Mouse (Mus musculus) kidney, postnatal 0 days (tissue): ENCODE measurements around the gene Iqgap1. TPM values are rescaled to one million over a fixed set of nuclear protein-coding genes. Genes with fewer than 3 reads are reported as not detected.

ENCODE experiments used
- ATAC-seq: fragments of 200-750 bp; cut with Nextera tagmentation; replicated peaks from 2 replicates; pipeline ENCODE4 v1.8.0; 2017; ENCODE audit warnings: low read depth, moderate number of reproducible peaks, moderate TSS enrichment, moderate library complexity; ENCODE audit not compliant: low FRiP score
- DNase-seq: peaks from one replicate; pipeline ENCODE4 v3.0.0-alpha.2; 2016; ENCODE audit warnings: low spot score
- H3K27ac ChIP-seq: fragments of 300-500 bp; sonication (generic); 2 replicates; pipeline ENCODE4 v1.5.1; 2014; ENCODE audit warnings: mild to moderate bottlenecking
- H3K27me3 ChIP-seq: fragments of 300-500 bp; sonication (generic); 2 replicates; pipeline ENCODE4 v1.6.1; 2014; ENCODE audit warnings: low read length, mixed read lengths; ENCODE audit not compliant: insufficient read depth
- H3K36me3 ChIP-seq: fragments of 300-500 bp; sonication (generic); 2 replicates; pipeline ENCODE4 v1.6.1; 2014; ENCODE audit warnings: low read length, mixed read lengths; ENCODE audit not compliant: insufficient read depth
- H3K4me1 ChIP-seq: fragments of 300-500 bp; sonication (generic); replicated peaks from 2 replicates; pipeline ENCODE4 v1.6.1; 2014; ENCODE audit warnings: antibody characterized with exemption, low read length, mixed read lengths; ENCODE audit not compliant: insufficient read depth
- H3K4me2 ChIP-seq: fragments of 300-500 bp; sonication (generic); 2 replicates; pipeline ENCODE4 v1.6.1; 2014; ENCODE audit warnings: mild to moderate bottlenecking, low read length, moderate library complexity, mixed read lengths
- H3K4me3 ChIP-seq: fragments of 300-500 bp; sonication (generic); replicated peaks from 2 replicates; pipeline ENCODE4 v1.5.1; 2014; ENCODE audit warnings: low read depth, low read length
- H3K9ac ChIP-seq: fragments of 300-500 bp; sonication (generic); 2 replicates; pipeline ENCODE4 v1.6.1; 2014; ENCODE audit warnings: low read depth, low read length
- H3K9me3 ChIP-seq: fragments of 300-500 bp; sonication (generic); replicated peaks from 2 replicates; pipeline ENCODE4 v1.6.1; 2016; ENCODE audit warnings: low read length, inconsistent platforms, mixed read lengths
- CTCF ChIP-seq: IDR thresholded peaks from 2 replicates; pipeline ENCODE4 v1.5.1; 2016; ENCODE audit warnings: antibody characterized with exemption, low read depth, mild to moderate bottlenecking, moderate library complexity
- WGBS: fragments of 180-500 bp; shearing (Covaris S2); extraction: QIAGEN DNeasy Blood & Tissue Kit; methylation state at CpG from one replicate; pipeline ENCODE4 v1.1.7; 2014; 5-methylcytosine and 5-hydroxymethylcytosine counted together
- polyA plus RNA-seq: library from polyadenylated mRNA; unstranded; fragments of >200 nt; fragmentation: Nextera tagmentation; extraction: Ambion mirVana; gene quantifications from 2 replicates; pipeline ENCODE4 v1.2.1, GENCODE M21; 2015

The Iqgap1 gene
- polyA plus RNA-seq, 1 experiment from 2014 or later = 77.0 TPM

- DNase-seq (peak; percentile 85), ATAC-seq (peak; percentile 55; the same call in 1 of the 2 replicates)
- no peak overlapping the region for H3K4me2 ChIP-seq
- no peaks in the 10 kb centered on the region for H3K36me3 ChIP-seq
- H3K4me3 ChIP-seq = no peak overlapping the region
- no peak for TF ChIP-seq CTCF
- peak overlapping the region; percentile 78; the same call in 1 of the 2 replicates for H3K27ac ChIP-seq
- no peaks in the 10 kb centered on the region for H3K9me3 ChIP-seq
- H3K27me3 ChIP-seq = no peaks in the 10 kb centered on the region
- H3K4me1 ChIP-seq = peaks cover 8% of the 10 kb centered on the region
- 43% methylated on average over 10 of the region's 10 CpGs for WGBS
- H3K9ac ChIP-seq = no peak overlapping the region
Observed at GRCm38 (mm10) chr7:80666198-80666915, 159.4 kb downstream of the Iqgap1 start.

Other genes starting within 250 kb of the Iqgap1 start
- gene Crtc3, start 137.1 kb downstream of the Iqgap1 start, polyA plus RNA-seq = 18.5 and 18.9 TPM in 2 replicates
- 2.7 TPM in 2 replicates for gene Zscan2, start 34.9 kb upstream of the Iqgap1 start, polyA plus RNA-seq
- 29.8 and 32.9 TPM in 2 replicates for gene Wdr73, start 75.3 kb upstream of the Iqgap1 start, polyA plus RNA-seq
- gene Nmb, start 79.1 kb upstream of the Iqgap1 start, polyA plus RNA-seq = 9.3 and 10.5 TPM in 2 replicates
- gene Sec11a, start 121.8 kb upstream of the Iqgap1 start, polyA plus RNA-seq = 222 and 226 TPM in 2 replicates
- gene Zfp592, start 167.7 kb upstream of the Iqgap1 start, polyA plus RNA-seq = 8.6 and 9.7 TPM in 2 replicates
- 0.18 and 0.22 TPM in 2 replicates for gene Alpk3, start 231.6 kb upstream of the Iqgap1 start, polyA plus RNA-seq